Mouse (Mus musculus) ES-E14 (cell line): Measurements from ENCODE around the gene Stk16. TPM values are rescaled to one million over a fixed set of nuclear protein-coding genes. Genes with fewer than 3 reads are reported as not detected.
A peak's percentile ranks its signal among the peaks of the same experiment; 100 is the strongest.

Experiments
- DNase-seq: peaks from one replicate; pipeline ENCODE4 v3.0.0-alpha.2; 2013; ENCODE audit warnings: low read depth, low spot score
- H3K27ac ChIP-seq: 2 replicates; pipeline ENCODE4 v1.5.1; 2012; ENCODE audit warnings: low read depth, mild to moderate bottlenecking, low read length, moderate library complexity, mixed read lengths; ENCODE audit not compliant: poor library complexity, insufficient read depth, severe bottlenecking
- H3K36me3 ChIP-seq: 2 replicates; pipeline ENCODE4 v1.6.1; 2012; ENCODE audit warnings: mild to moderate bottlenecking, low read length, moderate library complexity, mixed read lengths; ENCODE audit not compliant: control insufficient read depth, poor library complexity, insufficient read depth, severe bottlenecking
- H3K4me1 ChIP-seq, 2 experiments: fragments of 150-350 bp in 1 of 2; sonication (generic) in 1 of 2; 2 replicates each; pipeline ENCODE4 v1.6.1; 2012; ENCODE audit warnings: low read length in 2 of 2, mild to moderate bottlenecking in 1 of 2, mixed read lengths in 1 of 2; ENCODE audit not compliant: control insufficient read depth in 2 of 2, insufficient read depth in 2 of 2, poor library complexity in 1 of 2
- H3K4me3 ChIP-seq, 2 experiments: fragments of 150-350 bp in 1 of 2; sonication (generic) in 1 of 2; 2 replicates each; pipeline ENCODE4 v1.5.1; 2012; ENCODE audit warnings: low read length in 2 of 2, low read depth in 1 of 2, mild to moderate bottlenecking in 1 of 2, mixed read lengths in 1 of 2; ENCODE audit not compliant: insufficient read depth in 1 of 2, poor library complexity in 1 of 2, severe bottlenecking in 1 of 2
- H3K9ac ChIP-seq: 2 replicates; pipeline ENCODE4 v1.6.1; 2012; ENCODE audit warnings: low read depth, mild to moderate bottlenecking, low read length, mixed read lengths; ENCODE audit not compliant: poor library complexity, insufficient read depth, severe bottlenecking
- H3K9me3 ChIP-seq: fragments of 150-350 bp; sonication (generic); 2 replicates; pipeline ENCODE4 v1.6.1; 2012; ENCODE audit warnings: low read depth, mild to moderate bottlenecking, low read length; ENCODE audit not compliant: control insufficient read depth, insufficient read depth
- CHD2 ChIP-seq: IDR thresholded peaks from 2 replicates; pipeline ENCODE4 v1.6.1; 2014; ENCODE audit warnings: mild to moderate bottlenecking, low read depth, low read length, inconsistent platforms
- HCFC1 ChIP-seq: IDR thresholded peaks from 2 replicates; pipeline ENCODE4 v1.6.1; 2012; ENCODE audit warnings: low read length, inconsistent platforms, borderline replicate concordance; ENCODE audit not compliant: insufficient read depth
- MAFK ChIP-seq: IDR thresholded peaks from 2 replicates; pipeline ENCODE4 v1.6.1; 2014; ENCODE audit warnings: mild to moderate bottlenecking, low read depth, low read length, inconsistent platforms; ENCODE audit not compliant: insufficient read depth
- ZC3H11A ChIP-seq: IDR thresholded peaks from 2 replicates; pipeline ENCODE4 v1.6.1; 2012; ENCODE audit warnings: low read depth, mild to moderate bottlenecking, inconsistent platforms, low read length, borderline replicate concordance
- ZNF384 ChIP-seq: IDR thresholded peaks from 2 replicates; pipeline ENCODE4 v1.6.1; 2012; ENCODE audit warnings: low read depth, low read length, inconsistent platforms
- in situ Hi-C, 2 experiments: fragments of 600-800 bp; cut with MboI; formaldehyde crosslinking; loops; one replicate each; pipeline ENCODE4 v1.15.1; 2025; ENCODE audit warnings: low sequenced_read_pairs in 2 of 2, inconsistent platforms in 1 of 2; ENCODE audit not compliant: unreplicated experiment in 2 of 2
- total RNA-seq: library from RNA; depleted of rRNA; stranded (reverse); fragments of 300-350 nt; gene quantifications from 2 replicates; pipeline ENCODE4 v1.2.3, GENCODE M21; 2012

The Stk16 gene
- total RNA-seq, 1 experiment: 63.6 TPM

- TF ChIP-seq ZC3H11A (no peak), CHD2 (no peak), HCFC1 (no peak), MAFK (no peak), ZNF384 (no peak)
- Histone ChIP-seq H3K27ac (no peak overlapping the region), H3K4me1 (peaks cover 0 to 26% of the 10 kb centered on the region in 2 experiments; a peak in 2 of 4 replicates), H3K9ac (no peak overlapping the region), H3K36me3 (peaks cover 11% of the 10 kb centered on the region), H3K4me3 (no peak overlapping the region), H3K9me3 (no peaks in the 10 kb centered on the region)
- in situ Hi-C loops: no loop called here
- no peak for DNase-seq
Observed at GRCm38 (mm10) chr1:75244175-75244826, 33.7 kb downstream of the Stk16 start.

GRCm38 (mm10) chr1:75244836-75245235, 34.2 kb downstream of the Stk16 start:
- H3K4me1 ChIP-seq: peaks cover 0 to 23% of the 10 kb centered on the region in 2 experiments; a peak in 2 of 4 replicates
- DNase-seq: peak; percentile 81
- in situ Hi-C loops: no loop called here
- H3K36me3 ChIP-seq: peaks cover 9% of the 10 kb centered on the region
- no peak overlapping the region for H3K9ac ChIP-seq
- H3K27ac ChIP-seq: no peak overlapping the region
- no peaks in the 10 kb centered on the region for H3K9me3 ChIP-seq
- no peak overlapping the region for H3K4me3 ChIP-seq
- no peak for TF ChIP-seq CHD2
- no peak for TF ChIP-seq ZNF384
- TF ChIP-seq ZC3H11A: no peak
- TF ChIP-seq MAFK: 0 out of 2 replicates have a peak, but pooled peaks have one; percentile 14
- TF ChIP-seq HCFC1: peak; percentile 97

- Histone ChIP-seq H3K9ac (no peak overlapping the region), H3K27ac (no peak overlapping the region)
- no peak for TF ChIP-seq HCFC1
- no peak for TF ChIP-seq ZC3H11A
- no peak for TF ChIP-seq CHD2
- no peak for TF ChIP-seq MAFK
- TF ChIP-seq ZNF384: no peak
Observed at GRCm38 (mm10) chr1:75247071-75247930, 36.7 kb downstream of the Stk16 start.

GRCm38 (mm10) chr1:75248041-75248772, 37.6 kb downstream of the Stk16 start:
- DNase-seq: no peak
- Histone ChIP-seq H3K27ac (no peak overlapping the region), H3K36me3 (no peaks in the 10 kb centered on the region; the same call in 1 of the 2 replicates), H3K4me1 (peaks cover 4 to 42% of the 10 kb centered on the region in 2 experiments; a peak in 3 of 4 replicates), H3K4me3 (no peak overlapping the region), H3K9me3 (no peaks in the 10 kb centered on the region), H3K9ac (no peak overlapping the region)
- in situ Hi-C loops: no loop called here
- TF ChIP-seq ZNF384: no peak
- TF ChIP-seq ZC3H11A: no peak
- TF ChIP-seq HCFC1: no peak
- TF ChIP-seq MAFK: no peak
- no peak for TF ChIP-seq CHD2

More at GRCm38 (mm10) chr1:75247071-75247930, 36.7 kb downstream of the Stk16 start:
- DNase-seq: no peak
- Histone ChIP-seq H3K4me3 (no peak overlapping the region), H3K9me3 (no peaks in the 10 kb centered on the region), H3K4me1 (peaks cover 4 to 35% of the 10 kb centered on the region in 2 experiments; a peak in 3 of 4 replicates), H3K36me3 (peaks cover 2% of the 10 kb centered on the region; the same call in 1 of the 2 replicates)
- in situ Hi-C loops: no loop called here
